Mouse (Mus musculus): ENCODE measurements around the gene Ssc4d. TPM values are rescaled to one million over a fixed set of nuclear protein-coding genes. Genes with fewer than 3 reads are reported as not detected.
A peak's percentile ranks its signal among the peaks of the same experiment; 100 is the strongest.

Gene Ssc4d
- 0.39 and 0.68 TPM in 2 replicates for polyA plus RNA-seq (2014; fragmentation: Nextera tagmentation; extraction: Ambion mirVana)

DNA sequence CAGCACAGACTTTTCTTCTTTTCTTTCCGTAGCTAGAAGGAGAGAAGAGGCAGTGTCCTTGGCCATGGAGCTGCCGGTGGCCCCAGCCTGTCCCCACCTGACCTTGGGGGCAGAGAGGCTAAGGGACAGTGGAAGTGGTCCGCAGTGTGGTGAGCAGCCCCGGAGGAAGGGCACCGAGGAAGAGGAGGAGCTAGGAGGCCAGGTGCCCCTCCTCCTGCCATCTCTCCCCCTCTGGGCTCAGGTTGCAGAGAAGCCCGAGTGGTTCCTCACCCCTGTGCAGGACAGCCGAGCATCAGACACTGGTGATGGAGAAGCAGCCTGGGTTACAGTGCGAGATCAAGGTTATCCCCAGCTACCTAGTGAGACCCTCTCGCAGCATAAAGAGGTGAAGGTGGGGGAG lies at the start of gene Ssc4d:
Gene Ssc4d, minus strand, starts transcription at position 167 of the 400 bp plus-strand sequence.
- H3K4me1 ChIP-seq (ENCODE audit: control insufficient read depth in 2 of 2, insufficient read depth in 2 of 2, low read length in 2 of 2): no peaks in the 10 kb centered on the region
- no peak within 1 kb of the TSS for H3K27ac ChIP-seq (replicated peaks in 1 of 2; ENCODE audit: control insufficient read depth in 1 of 2, insufficient read depth in 1 of 2, low read depth in 2 of 2, low read length in 2 of 2)
- ATAC-seq (ENCODE audit: insufficient number of reproducible peaks, insufficient read depth, low FRiP score, low read depth): no peak
- H3K9me3 ChIP-seq (ENCODE audit: control insufficient read depth, low read length): no peaks in the 10 kb centered on the region
- no peak within 1 kb of the TSS for H3K4me2 ChIP-seq (ENCODE audit: low read length)
- H3K36me3 ChIP-seq (ENCODE audit: control insufficient read depth, insufficient read depth, low read length): no peaks in the 10 kb centered on the region
- no peaks in the 10 kb centered on the region for H3K27me3 ChIP-seq (ENCODE audit: control insufficient read depth, insufficient read depth, low read length)
- WGBS: 22% methylated on average over 9 of the region's 9 CpGs
- no peak within 1 kb of the TSS for H3K4me3 ChIP-seq (ENCODE audit: control insufficient read depth in 1 of 2, insufficient read depth in 1 of 2, low read depth in 1 of 2, low read length in 2 of 2)
- no peak within 1 kb of the TSS for H3K9ac ChIP-seq (ENCODE audit: low read length)

DNA sequence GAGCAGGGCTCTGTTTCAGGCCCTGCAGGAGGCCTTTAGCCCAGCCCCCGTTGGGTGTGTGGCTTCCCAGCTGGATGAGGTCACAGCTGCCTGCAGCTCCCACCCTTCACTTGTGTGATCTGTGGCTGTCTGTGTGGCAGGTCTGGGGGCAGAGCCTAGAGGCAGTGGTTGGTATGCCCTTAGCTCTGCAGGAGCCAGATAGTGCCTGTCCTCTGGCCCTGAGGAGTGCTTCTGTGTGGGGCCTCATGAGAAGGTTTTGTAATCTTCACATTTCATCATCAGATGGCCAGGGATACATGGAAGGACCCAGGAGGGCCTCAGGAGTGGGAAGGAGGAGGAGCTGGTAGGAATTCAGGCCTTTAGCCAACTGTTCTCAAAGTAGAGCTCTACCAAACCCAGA lies 45.6 kb upstream of the Ssc4d start:
- Histone ChIP-seq H3K4me3 (ENCODE audit: control insufficient read depth in 1 of 2, insufficient read depth in 1 of 2, low read depth in 1 of 2, low read length in 2 of 2) (no peak overlapping the region), H3K9me3 (ENCODE audit: control insufficient read depth, low read length) (no peaks in the 10 kb centered on the region), H3K27ac (replicated peaks in 1 of 2; ENCODE audit: control insufficient read depth in 1 of 2, insufficient read depth in 1 of 2, low read depth in 2 of 2, low read length in 2 of 2) (peak overlapping the region; percentile 14 to 57; a peak in 2 of 4 replicates), H3K4me2 (ENCODE audit: low read length) (no peak overlapping the region), H3K9ac (ENCODE audit: low read length) (no peak overlapping the region), H3K36me3 (ENCODE audit: control insufficient read depth, insufficient read depth, low read length) (peaks cover 40% of the 10 kb centered on the region; the same call in 1 of the 2 replicates), H3K27me3 (ENCODE audit: control insufficient read depth, insufficient read depth, low read length) (no peaks in the 10 kb centered on the region), H3K4me1 (ENCODE audit: control insufficient read depth in 2 of 2, insufficient read depth in 2 of 2, low read length in 2 of 2) (peaks cover 34 to 46% of the 10 kb centered on the region in 2 experiments)
- peak; percentile 48; the same call in 1 of the 2 replicates for ATAC-seq (ENCODE audit: insufficient number of reproducible peaks, insufficient read depth, low FRiP score, low read depth)
- WGBS: 0% methylated on average over 1 of the region's 1 CpGs

DNA sequence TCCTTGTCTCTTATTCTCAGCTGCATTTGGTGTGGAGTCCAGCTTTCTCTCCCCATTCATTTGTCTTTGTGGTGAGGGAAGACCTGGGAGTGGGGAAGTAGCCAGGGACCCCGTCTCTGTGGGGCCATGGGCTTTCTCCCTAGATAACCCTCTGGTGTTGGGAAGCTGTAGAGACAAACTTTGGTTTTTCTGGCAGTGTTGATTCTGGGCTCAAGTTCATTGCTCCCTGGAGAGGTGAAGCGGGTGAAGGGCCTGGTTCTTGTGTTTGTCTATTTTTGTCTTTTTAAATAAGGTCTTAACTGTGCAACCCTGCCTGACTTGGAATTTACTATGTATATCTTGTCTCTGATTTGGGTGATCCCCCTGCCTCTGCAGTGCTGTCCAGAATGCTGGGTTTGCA lies 44.4 kb upstream of the Ssc4d start:
- WGBS: 79% methylated on average over 2 of the region's 2 CpGs
- no peak overlapping the region for H3K27ac ChIP-seq (replicated peaks in 1 of 2; ENCODE audit: control insufficient read depth in 1 of 2, insufficient read depth in 1 of 2, low read depth in 2 of 2, low read length in 2 of 2)
- ATAC-seq (ENCODE audit: insufficient number of reproducible peaks, insufficient read depth, low FRiP score, low read depth): no peak

DNA sequence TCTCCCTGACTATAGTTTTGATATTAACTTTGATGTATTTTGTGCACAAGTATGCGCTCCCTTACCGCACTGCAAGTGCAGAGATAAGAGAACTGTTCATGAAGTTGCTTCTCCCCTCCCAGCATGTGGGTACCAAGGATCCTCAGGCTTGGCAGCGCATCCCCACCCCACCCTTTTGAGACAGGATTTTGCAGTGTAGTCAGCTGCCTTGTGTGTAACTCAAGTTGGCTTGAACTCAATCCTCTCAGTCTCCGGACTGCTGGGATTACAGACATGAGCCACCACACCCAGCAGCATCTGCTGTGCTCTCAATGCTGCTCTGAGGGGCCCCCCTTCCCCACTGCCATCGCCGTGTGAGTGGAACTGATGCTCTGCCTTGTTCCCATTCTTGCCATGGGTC lies 42.9 kb upstream of the Ssc4d start:
- Histone ChIP-seq H3K4me3 (ENCODE audit: control insufficient read depth in 1 of 2, insufficient read depth in 1 of 2, low read depth in 1 of 2, low read length in 2 of 2) (no peak overlapping the region), H3K4me1 (ENCODE audit: control insufficient read depth in 2 of 2, insufficient read depth in 2 of 2, low read length in 2 of 2) (peaks cover 38 to 51% of the 10 kb centered on the region in 2 experiments), H3K27me3 (ENCODE audit: control insufficient read depth, insufficient read depth, low read length) (no peaks in the 10 kb centered on the region), H3K4me2 (ENCODE audit: low read length) (no peak overlapping the region), H3K9ac (ENCODE audit: low read length) (no peak overlapping the region), H3K27ac (replicated peaks in 1 of 2; ENCODE audit: control insufficient read depth in 1 of 2, insufficient read depth in 1 of 2, low read depth in 2 of 2, low read length in 2 of 2) (no peak overlapping the region), H3K9me3 (ENCODE audit: control insufficient read depth, low read length) (no peaks in the 10 kb centered on the region), H3K36me3 (ENCODE audit: control insufficient read depth, insufficient read depth, low read length) (peaks cover 34% of the 10 kb centered on the region)
- WGBS: 77% methylated on average over 6 of the region's 6 CpGs
- ATAC-seq (ENCODE audit: insufficient number of reproducible peaks, insufficient read depth, low FRiP score, low read depth): no peak

More for the DNA sequence above, 44.4 kb upstream of the Ssc4d start:
- Histone ChIP-seq H3K27me3 (ENCODE audit: control insufficient read depth, insufficient read depth, low read length) (no peaks in the 10 kb centered on the region), H3K4me1 (ENCODE audit: control insufficient read depth in 2 of 2, insufficient read depth in 2 of 2, low read length in 2 of 2) (peaks cover 38 to 51% of the 10 kb centered on the region in 2 experiments), H3K9me3 (ENCODE audit: control insufficient read depth, low read length) (no peaks in the 10 kb centered on the region), H3K36me3 (ENCODE audit: control insufficient read depth, insufficient read depth, low read length) (peaks cover 30% of the 10 kb centered on the region; the same call in 1 of the 2 replicates), H3K4me2 (ENCODE audit: low read length) (no peak overlapping the region), H3K4me3 (ENCODE audit: control insufficient read depth in 1 of 2, insufficient read depth in 1 of 2, low read depth in 1 of 2, low read length in 2 of 2) (no peak overlapping the region), H3K9ac (ENCODE audit: low read length) (no peak overlapping the region)

DNA sequence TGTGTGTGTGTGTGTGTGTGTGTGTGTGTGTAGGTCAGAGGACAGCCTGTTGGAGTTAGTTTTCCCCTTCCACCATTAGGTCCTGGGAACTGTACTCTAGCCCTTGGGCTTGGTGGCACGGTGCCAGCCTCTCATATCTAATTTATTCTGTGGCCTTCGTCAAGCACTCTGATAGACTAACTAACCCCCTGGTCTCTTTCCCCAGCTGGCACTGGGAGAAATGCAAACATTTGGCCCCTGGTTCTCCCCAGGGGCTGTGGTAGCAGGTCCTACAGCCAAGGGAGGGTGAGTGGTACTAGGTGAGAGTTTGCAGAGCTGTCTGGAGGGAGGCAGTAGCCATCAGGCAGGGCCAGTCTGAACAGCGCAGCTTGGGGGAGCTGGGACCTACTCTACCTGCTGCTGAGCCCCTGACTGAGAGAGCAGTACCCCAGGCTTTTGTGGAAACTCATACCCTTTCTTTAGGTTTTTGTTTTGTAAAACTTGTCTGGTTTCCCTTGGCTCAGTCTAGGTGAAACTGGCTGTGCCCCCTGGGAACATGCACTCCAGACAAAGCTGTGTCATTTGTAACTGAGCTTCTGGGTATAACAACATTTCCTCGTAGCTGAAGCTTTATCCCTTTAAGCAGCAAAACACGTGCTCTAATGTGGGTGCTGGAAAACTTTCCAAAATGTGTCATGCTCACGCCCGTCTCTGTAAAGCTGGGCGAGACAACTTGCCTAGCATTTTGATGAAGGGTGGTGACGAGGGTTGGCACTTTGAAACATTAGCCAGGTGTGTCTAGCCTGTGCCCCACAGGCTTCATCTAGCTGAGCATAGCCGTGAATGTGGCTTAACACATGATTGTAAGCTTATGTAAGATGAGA lies 41.9 kb upstream of the Ssc4d start:
- Histone ChIP-seq H3K9ac (ENCODE audit: low read length) (peak overlapping the region; percentile 41; the same call in 1 of the 2 replicates), H3K27me3 (ENCODE audit: control insufficient read depth, insufficient read depth, low read length) (no peaks in the 10 kb centered on the region), H3K36me3 (ENCODE audit: control insufficient read depth, insufficient read depth, low read length) (peaks cover 38% of the 10 kb centered on the region), H3K4me3 (ENCODE audit: control insufficient read depth in 1 of 2, insufficient read depth in 1 of 2, low read depth in 1 of 2, low read length in 2 of 2) (no peak overlapping the region), H3K27ac (replicated peaks in 1 of 2; ENCODE audit: control insufficient read depth in 1 of 2, insufficient read depth in 1 of 2, low read depth in 2 of 2, low read length in 2 of 2) (peak overlapping the region; percentile 15 to 79; a peak in 2 of 4 replicates), H3K4me2 (ENCODE audit: low read length) (0 out of 2 replicates have a peak overlapping the region, but pooled peaks have one; percentile 8), H3K4me1 (ENCODE audit: control insufficient read depth in 2 of 2, insufficient read depth in 2 of 2, low read length in 2 of 2) (peaks cover 38 to 51% of the 10 kb centered on the region in 2 experiments), H3K9me3 (ENCODE audit: control insufficient read depth, low read length) (no peaks in the 10 kb centered on the region)
- 44% methylated on average over 10 of the region's 10 CpGs for WGBS
- ATAC-seq (ENCODE audit: insufficient number of reproducible peaks, insufficient read depth, low FRiP score, low read depth): no peak

DNA sequence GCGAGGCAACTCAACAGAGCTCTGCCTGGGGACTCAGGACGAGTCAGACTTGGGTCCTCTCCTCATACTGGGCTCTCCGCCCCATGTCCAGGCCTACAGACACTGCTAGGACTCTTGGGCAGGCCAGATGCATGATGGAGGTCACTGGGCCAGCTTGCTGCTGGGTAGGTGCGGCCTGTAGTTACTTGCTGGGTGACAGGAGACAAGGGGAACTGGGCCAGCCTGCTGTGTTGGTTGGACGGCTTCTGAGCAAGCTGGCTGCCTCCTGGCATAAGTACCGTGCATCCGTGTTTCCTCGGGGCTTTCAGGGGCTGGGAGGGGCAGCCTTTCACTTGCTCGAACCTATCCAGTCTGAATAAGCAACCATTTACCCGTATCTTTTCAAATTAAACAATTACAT lies 41.3 kb upstream of the Ssc4d start:
- ATAC-seq (ENCODE audit: insufficient number of reproducible peaks, insufficient read depth, low FRiP score, low read depth): no peak
- no peaks in the 10 kb centered on the region for H3K27me3 ChIP-seq (ENCODE audit: control insufficient read depth, insufficient read depth, low read length)
- peak overlapping the region; percentile 59 for H3K9ac ChIP-seq (ENCODE audit: low read length)
- 0 out of 4 replicates have a peak overlapping the region, but pooled peaks of 1 of the 2 experiments have one; percentile 13 for H3K4me3 ChIP-seq (ENCODE audit: control insufficient read depth in 1 of 2, insufficient read depth in 1 of 2, low read depth in 1 of 2, low read length in 2 of 2)
- peaks cover 35% of the 10 kb centered on the region for H3K36me3 ChIP-seq (ENCODE audit: control insufficient read depth, insufficient read depth, low read length)
- WGBS: 75% methylated on average over 10 of the region's 10 CpGs
- H3K4me2 ChIP-seq (ENCODE audit: low read length): peak overlapping the region; percentile 46
- H3K4me1 ChIP-seq (ENCODE audit: control insufficient read depth in 2 of 2, insufficient read depth in 2 of 2, low read length in 2 of 2): peaks cover 38 to 51% of the 10 kb centered on the region in 2 experiments
- H3K9me3 ChIP-seq (ENCODE audit: control insufficient read depth, low read length): no peaks in the 10 kb centered on the region
- H3K27ac ChIP-seq (replicated peaks in 1 of 2; ENCODE audit: control insufficient read depth in 1 of 2, insufficient read depth in 1 of 2, low read depth in 2 of 2, low read length in 2 of 2): peak overlapping the region; percentile 74 to 79

DNA sequence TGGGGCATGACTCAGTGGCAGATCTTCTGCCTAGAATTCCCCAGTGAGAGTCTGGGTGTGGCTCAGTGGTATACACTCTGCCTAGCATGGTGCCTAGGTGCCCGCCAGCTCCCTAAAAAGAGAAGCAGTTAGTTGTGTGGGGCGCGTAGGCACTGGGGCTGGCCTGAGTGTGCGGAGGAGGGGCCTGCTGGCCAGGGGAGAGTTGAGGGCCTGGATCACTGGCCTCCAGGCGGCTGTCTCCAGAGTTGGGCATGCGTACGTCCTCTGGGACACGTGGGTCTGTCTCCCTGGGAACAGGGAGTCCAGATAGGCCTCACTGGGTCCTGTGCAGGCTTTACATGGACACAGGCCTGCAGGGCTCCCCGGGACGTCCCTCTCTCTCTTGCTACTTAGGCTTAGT lies 40.5 kb upstream of the Ssc4d start:
- H3K27ac ChIP-seq (replicated peaks in 1 of 2; ENCODE audit: control insufficient read depth in 1 of 2, insufficient read depth in 1 of 2, low read depth in 2 of 2, low read length in 2 of 2): peak overlapping the region; percentile 74 to 79
- H3K4me2 ChIP-seq (ENCODE audit: low read length): peak overlapping the region; percentile 46
- no peaks in the 10 kb centered on the region for H3K9me3 ChIP-seq (ENCODE audit: control insufficient read depth, low read length)
- WGBS: 35% methylated on average over 10 of the region's 10 CpGs
- H3K36me3 ChIP-seq (ENCODE audit: control insufficient read depth, insufficient read depth, low read length): peaks cover 35% of the 10 kb centered on the region
- H3K9ac ChIP-seq (ENCODE audit: low read length): peak overlapping the region; percentile 59
- no peaks in the 10 kb centered on the region for H3K27me3 ChIP-seq (ENCODE audit: control insufficient read depth, insufficient read depth, low read length)
- ATAC-seq (ENCODE audit: insufficient number of reproducible peaks, insufficient read depth, low FRiP score, low read depth): peak; percentile 77
- no peak overlapping the region for H3K4me3 ChIP-seq (ENCODE audit: control insufficient read depth in 1 of 2, insufficient read depth in 1 of 2, low read depth in 1 of 2, low read length in 2 of 2)
- peaks cover 36 to 46% of the 10 kb centered on the region in 2 experiments for H3K4me1 ChIP-seq (ENCODE audit: control insufficient read depth in 2 of 2, insufficient read depth in 2 of 2, low read length in 2 of 2)
